Mouse (Mus musculus) CH12.LX (cell line): ENCODE results near the gene Pnpla6.

Experiments used
- CHD2 ChIP-seq: IDR thresholded peaks from 2 replicates; pipeline ENCODE4 v1.6.1; 2011; ENCODE audit warnings: low read length, improper control_type of control experiment
- CTCF ChIP-seq, 2 experiments: IDR thresholded peaks in 1 of 2; conservative IDR thresholded peaks in 1 of 2; 2 replicates each; pipeline ENCODE4 v1.5.1; 2011 to 2012; ENCODE audit warnings: low read depth in 2 of 2, low read length in 2 of 2, improper control_type of control experiment in 1 of 2, inconsistent platforms in 1 of 2, mild to moderate bottlenecking in 1 of 2, moderate library complexity in 1 of 2
- EP300 ChIP-seq: IDR thresholded peaks from 2 replicates; pipeline ENCODE4 v1.6.1; 2011; ENCODE audit warnings: low read length, improper control_type of control experiment
- KAT2A ChIP-seq: IDR thresholded peaks from 2 replicates; pipeline ENCODE4 v1.6.1; 2012; ENCODE audit warnings: low read length, improper control_type of control experiment, inconsistent platforms; ENCODE audit not compliant: insufficient replicate concordance
- MYC ChIP-seq: IDR thresholded peaks from 2 replicates; pipeline ENCODE4 v1.6.1; 2011; ENCODE audit warnings: low read depth, mild to moderate bottlenecking, improper control_type of control experiment, low read length
- POLR2A ChIP-seq: IDR thresholded peaks from 2 replicates; pipeline ENCODE4 v1.6.1; 2011; ENCODE audit warnings: low read depth, mild to moderate bottlenecking, improper control_type of control experiment, low read length
- RAD21 ChIP-seq: IDR thresholded peaks from 2 replicates; pipeline ENCODE4 v1.6.1; 2011; ENCODE audit warnings: low read depth, mild to moderate bottlenecking, low read length, improper control_type of control experiment, moderate library complexity
- RCOR1 ChIP-seq: conservative IDR thresholded peaks from 2 replicates; pipeline ENCODE4 v1.6.1; 2012; ENCODE audit warnings: low read depth, mild to moderate bottlenecking, inconsistent platforms, low read length, improper control_type of control experiment
- SMC3 ChIP-seq: IDR thresholded peaks from 2 replicates; pipeline ENCODE4 v1.6.1; 2011; ENCODE audit warnings: low read depth, low read length, improper control_type of control experiment
- TCF12 ChIP-seq: IDR thresholded peaks from 2 replicates; pipeline ENCODE4 v1.6.1; 2014; ENCODE audit warnings: low read depth, mild to moderate bottlenecking, inconsistent platforms, low read length, improper control_type of control experiment
- USF1 ChIP-seq: IDR thresholded peaks from 2 replicates; pipeline ENCODE4 v1.6.1; 2014; ENCODE audit warnings: low read depth, mild to moderate bottlenecking, inconsistent platforms, low read length, improper control_type of control experiment

- no peak for TF ChIP-seq POLR2A
- TF ChIP-seq KAT2A = no peak
- TF ChIP-seq CTCF (conservative IDR thresholded peaks at IDR 0.05 in 1 of 2, IDR thresholded peaks at IDR 0.05 in 1 of 2; ENCODE audit: low read depth in 2 of 2, low read length in 2 of 2) = no peak
- no peak for TF ChIP-seq RAD21
- TF ChIP-seq EP300 = no peak
- TF ChIP-seq MYC = no peak
- no peak for TF ChIP-seq TCF12
- no peak for TF ChIP-seq USF1
- no peak for TF ChIP-seq CHD2
- TF ChIP-seq SMC3 = no peak
- TF ChIP-seq RCOR1 = no peak
These were observed 7.0 kb downstream of the Pnpla6 start for GRCm38 (mm10) chr8:3522007-3522697.
